Mouse (Mus musculus) MEL (cell line): ENCODE measurements around the gene Gpr179. TPM values are rescaled to one million over a fixed set of nuclear protein-coding genes. Genes with fewer than 3 reads are reported as not detected.
"Not testable (repeated sequence)": the region's sequence is repeated elsewhere in the genome, so short reads cannot be mapped to it uniquely, and the experiment has no call there.

Experiments used
- DNase-seq: peaks from one replicate; pipeline ENCODE4 v3.0.0; 2011; ENCODE audit warnings: low read depth, low spot score
- H3K27ac ChIP-seq: 2 replicates; pipeline ENCODE4 v1.5.1; 2012; ENCODE audit warnings: low read depth, mild to moderate bottlenecking, control low read depth, low read length, moderate library complexity; ENCODE audit not compliant: control insufficient read depth
- H3K27me3 ChIP-seq, 2 experiments: fragments of 150-350 bp in 1 of 2; sonication (generic) in 1 of 2; 2 replicates each; pipeline ENCODE4 v1.6.1; 2012; ENCODE audit warnings: low read length in 2 of 2, mild to moderate bottlenecking in 2 of 2, improper control_type of control experiment in 1 of 2, moderate library complexity in 1 of 2; ENCODE audit not compliant: insufficient read depth in 2 of 2, control insufficient read depth in 1 of 2
- H3K36me3 ChIP-seq, 2 experiments: 2 replicates each; pipeline ENCODE4 v1.6.1; 2012 to 2014; ENCODE audit warnings: low read length in 2 of 2, improper control_type of control experiment in 1 of 2, inconsistent platforms in 1 of 2, mild to moderate bottlenecking in 1 of 2; ENCODE audit not compliant: insufficient read depth in 2 of 2, control insufficient read depth in 1 of 2
- H3K4me1 ChIP-seq, 2 experiments: fragments of 150-350 bp in 1 of 2; sonication (generic) in 1 of 2; 2 replicates each; pipeline ENCODE4 v1.6.1; 2012; ENCODE audit warnings: low read length in 2 of 2, improper control_type of control experiment in 1 of 2, mild to moderate bottlenecking in 1 of 2; ENCODE audit not compliant: insufficient read depth in 2 of 2, control insufficient read depth in 1 of 2
- H3K4me3 ChIP-seq, 2 experiments: fragments of 150-350 bp in 1 of 2; sonication (generic) in 1 of 2; 2 replicates each; pipeline ENCODE4 v1.5.1; 2012; ENCODE audit warnings: low read depth in 2 of 2, low read length in 2 of 2, mild to moderate bottlenecking in 2 of 2, moderate library complexity in 2 of 2, control low read depth in 1 of 2, improper control_type of control experiment in 1 of 2; ENCODE audit not compliant: control insufficient read depth in 1 of 2, insufficient read depth in 1 of 2
- H3K79me2 ChIP-seq: 2 replicates; pipeline ENCODE4 v1.6.1; 2012; ENCODE audit warnings: mild to moderate bottlenecking, low read length, moderate library complexity; ENCODE audit not compliant: control insufficient read depth, poor library complexity, insufficient read depth
- H3K9ac ChIP-seq: 2 replicates; pipeline ENCODE4 v1.6.1; 2012; ENCODE audit warnings: low read depth, mild to moderate bottlenecking, control low read depth, low read length, moderate library complexity; ENCODE audit not compliant: control insufficient read depth, poor library complexity, severe bottlenecking
- H3K9me3 ChIP-seq: fragments of 150-350 bp; sonication (generic); replicated peaks from 2 replicates; pipeline ENCODE4 v1.6.1; 2012; ENCODE audit warnings: mild to moderate bottlenecking, low read length, improper control_type of control experiment, moderate library complexity; ENCODE audit not compliant: insufficient read depth
- BHLHE40 ChIP-seq: IDR thresholded peaks from 2 replicates; pipeline ENCODE4 v1.6.1; 2012; ENCODE audit warnings: low read depth, mild to moderate bottlenecking, inconsistent platforms, low read length, improper control_type of control experiment, borderline replicate concordance
- CHD1 ChIP-seq: IDR thresholded peaks from 2 replicates; pipeline ENCODE4 v1.6.1; 2012; ENCODE audit warnings: low read depth, mild to moderate bottlenecking, inconsistent platforms, low read length, improper control_type of control experiment
- CHD2 ChIP-seq: IDR thresholded peaks from 2 replicates; pipeline ENCODE4 v1.6.1; 2011; ENCODE audit warnings: low read length, improper control_type of control experiment
- CTCF ChIP-seq, 3 experiments: IDR thresholded peaks in 2 of 3; conservative IDR thresholded peaks in 1 of 3; 2 replicates each; pipeline ENCODE4 v1.5.1; 2011 to 2012; ENCODE audit warnings: low read length in 3 of 3, low read depth in 2 of 3, mild to moderate bottlenecking in 2 of 3, improper control_type of control experiment in 1 of 3, inconsistent platforms in 1 of 3, mixed read lengths in 1 of 3, moderate library complexity in 1 of 3; ENCODE audit not compliant: control insufficient read depth in 1 of 3, insufficient read depth in 1 of 3, poor library complexity in 1 of 3, severe bottlenecking in 1 of 3
- EP300 ChIP-seq, 2 experiments: IDR thresholded peaks; 2 replicates each; pipeline ENCODE4 v1.6.1; 2011; ENCODE audit warnings: improper control_type of control experiment in 2 of 2, low read length in 2 of 2, low read depth in 1 of 2, mild to moderate bottlenecking in 1 of 2
- GABPA ChIP-seq: IDR thresholded peaks from 2 replicates; pipeline ENCODE4 v1.6.1; 2012; ENCODE audit warnings: low read depth, mild to moderate bottlenecking, inconsistent platforms, low read length, improper control_type of control experiment, moderate library complexity
- GATA1 ChIP-seq: IDR thresholded peaks from 2 replicates; pipeline ENCODE4 v1.6.1; 2011; ENCODE audit warnings: low read depth, low read length, improper control_type of control experiment
- HCFC1 ChIP-seq: IDR thresholded peaks from 2 replicates; pipeline ENCODE4 v1.6.1; 2012; ENCODE audit warnings: low read depth, mild to moderate bottlenecking, inconsistent platforms, low read length, improper control_type of control experiment, moderate library complexity
- JUND ChIP-seq: IDR thresholded peaks from 2 replicates; pipeline ENCODE4 v1.6.1; 2011; ENCODE audit warnings: low read depth, mild to moderate bottlenecking, improper control_type of control experiment, low read length
- MAX ChIP-seq: IDR thresholded peaks from 2 replicates; pipeline ENCODE4 v1.6.1; 2011; ENCODE audit warnings: low read length, improper control_type of control experiment
- MAZ ChIP-seq: IDR thresholded peaks from 2 replicates; pipeline ENCODE4 v1.6.1; 2012; ENCODE audit warnings: low read depth, mild to moderate bottlenecking, inconsistent platforms, low read length, improper control_type of control experiment
- MXI1 ChIP-seq: IDR thresholded peaks from 2 replicates; pipeline ENCODE4 v1.6.1; 2011; ENCODE audit warnings: mild to moderate bottlenecking, low read depth, low read length, improper control_type of control experiment
- MYB ChIP-seq: IDR thresholded peaks from 2 replicates; pipeline ENCODE4 v1.6.1; 2011; ENCODE audit warnings: mild to moderate bottlenecking, low read depth, low read length, improper control_type of control experiment
- MYC ChIP-seq: IDR thresholded peaks from 2 replicates; pipeline ENCODE4 v1.6.1; 2011; ENCODE audit warnings: low read depth, mild to moderate bottlenecking, low read length, improper control_type of control experiment, moderate library complexity
- NRF1 ChIP-seq: IDR thresholded peaks from 2 replicates; pipeline ENCODE4 v1.6.1; 2014; ENCODE audit warnings: low read depth, mild to moderate bottlenecking, inconsistent platforms, low read length, improper control_type of control experiment, moderate library complexity; ENCODE audit not compliant: poor library complexity, insufficient read depth, severe bottlenecking
- RAD21 ChIP-seq: IDR thresholded peaks from 2 replicates; pipeline ENCODE4 v1.6.1; 2011; ENCODE audit warnings: mild to moderate bottlenecking, low read depth, low read length, improper control_type of control experiment
- RCOR1 ChIP-seq: IDR thresholded peaks from 2 replicates; pipeline ENCODE4 v1.6.1; 2012; ENCODE audit warnings: low read depth, mild to moderate bottlenecking, inconsistent platforms, low read length, improper control_type of control experiment
- SIN3A ChIP-seq: IDR thresholded peaks from 2 replicates; pipeline ENCODE4 v1.6.1; 2012; ENCODE audit warnings: low read length, improper control_type of control experiment, inconsistent platforms
- SMC3 ChIP-seq: IDR thresholded peaks from 2 replicates; pipeline ENCODE4 v1.6.1; 2011; ENCODE audit warnings: low read depth, low read length, improper control_type of control experiment
- TBP ChIP-seq: IDR thresholded peaks from 2 replicates; pipeline ENCODE4 v1.8.0; 2011; ENCODE audit warnings: low read depth, low read length, improper control_type of control experiment
- USF1 ChIP-seq: IDR thresholded peaks from 2 replicates; pipeline ENCODE4 v1.6.1; 2014; ENCODE audit warnings: low read depth, mild to moderate bottlenecking, inconsistent platforms, low read length, improper control_type of control experiment, moderate library complexity
- USF2 ChIP-seq, 2 experiments: IDR thresholded peaks; 2 replicates each; pipeline ENCODE4 v1.6.1; 2011 to 2012; ENCODE audit warnings: improper control_type of control experiment in 2 of 2, low read length in 2 of 2, borderline replicate concordance in 1 of 2, inconsistent platforms in 1 of 2, low read depth in 1 of 2, mild to moderate bottlenecking in 1 of 2; ENCODE audit not compliant: insufficient read depth in 1 of 2
- ZC3H11A ChIP-seq: IDR thresholded peaks from 2 replicates; pipeline ENCODE4 v1.6.1; 2012; ENCODE audit warnings: low read depth, mild to moderate bottlenecking, inconsistent platforms, low read length, improper control_type of control experiment
- ZKSCAN1 ChIP-seq: IDR thresholded peaks from 2 replicates; pipeline ENCODE4 v1.6.1; 2012; ENCODE audit warnings: low read depth, mild to moderate bottlenecking, inconsistent platforms, low read length, improper control_type of control experiment, moderate library complexity
- ZMIZ1 ChIP-seq: IDR thresholded peaks from 2 replicates; pipeline ENCODE4 v1.6.1; 2012; ENCODE audit warnings: low read depth, mild to moderate bottlenecking, inconsistent platforms, low read length, improper control_type of control experiment, moderate library complexity
- ZNF384 ChIP-seq: IDR thresholded peaks from 2 replicates; pipeline ENCODE4 v1.6.1; 2012; ENCODE audit warnings: low read depth, mild to moderate bottlenecking, inconsistent platforms, low read length, improper control_type of control experiment
- polyA plus RNA-seq, 2 experiments: library from polyadenylated mRNA; stranded (reverse) in 1 of 2; unstranded in 1 of 2; fragments of >175 nt in 1 of 2; fragments of >200 nt in 1 of 2; gene quantifications; 2 replicates each; pipeline versions ENCODE4 v1.2.1 to v1.2.4; 2012; ENCODE audit warnings: low replicate concordance in 2 of 2, low read depth in 1 of 2; ENCODE audit not compliant: insufficient read length in 2 of 2, insufficient read depth in 1 of 2, missing spikeins in 1 of 2
- total RNA-seq: library from RNA; depleted of rRNA; stranded (reverse); fragments of 300-350 nt; gene quantifications from 2 replicates; pipeline ENCODE4 v1.2.3, GENCODE M21; 2012

The Gpr179 gene
- total and polyA plus RNA-seq, 3 experiments: 0.01 to 0.04 TPM; not detected in 1

GRCm38 (mm10) chr11:97361948-97362648 lies 10.2 kb upstream of the Gpr179 start, which contains the start of gene Socs7 (continued):
- TF ChIP-seq MYC (no peak), MAX (0 out of 2 replicates have a peak, but pooled peaks have one; percentile 19), SIN3A (peak; percentile 40; the same call in 1 of the 2 replicates), CHD2 (no peak)
- TF ChIP-seq, all 39 proteins: peak for 16

DNA sequence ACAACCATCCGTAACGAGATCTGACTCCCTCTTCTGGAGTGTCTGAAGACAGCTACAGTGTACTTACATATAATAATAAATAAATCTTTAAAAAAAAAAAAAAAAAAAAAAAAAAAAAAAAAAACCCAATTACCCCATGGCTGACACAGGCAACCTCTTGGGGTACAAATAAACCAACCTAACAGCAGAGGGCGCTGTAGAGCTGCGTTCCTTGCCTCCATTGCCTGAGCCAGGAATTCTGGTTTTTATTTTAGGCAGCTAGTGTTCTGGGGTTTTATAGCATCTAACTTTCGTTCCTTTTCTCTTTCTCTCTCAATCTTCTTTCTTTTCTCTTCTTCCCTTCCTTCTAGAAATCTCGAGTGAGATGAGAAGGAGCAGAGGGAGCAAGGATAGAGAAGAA lies 5.8 kb upstream of the Gpr179 start:
- H3K79me2 ChIP-seq, H3K9me3 ChIP-seq, H3K27ac ChIP-seq, H3K9ac ChIP-seq, H3K4me3 ChIP-seq, H3K27me3 ChIP-seq: not testable (repeated sequence)
- TF ChIP-seq ZC3H11A (peak; percentile 20; the same call in 1 of the 2 replicates), RAD21 (peak; percentile 58), ZNF384 (peak; percentile 93), TBP (peak; percentile 61), CTCF (IDR thresholded peaks at IDR 0.05 in 2 of 3, conservative IDR thresholded peaks at IDR 0.05 in 1 of 3; ENCODE audit: control insufficient read depth in 1 of 3, insufficient read depth in 1 of 3, low read depth in 2 of 3, low read length in 3 of 3, poor library complexity in 1 of 3, severe bottlenecking in 1 of 3) (peak; percentile 72 to 92 (median 80)), SMC3 (peak; percentile 65)
- peaks cover 10 to 13% of the 10 kb centered on the region in 2 experiments; a peak in 3 of 4 replicates for H3K4me1 ChIP-seq
- H3K36me3 ChIP-seq: peaks cover 0 to 13% of the 10 kb centered on the region in 2 experiments; a peak in 2 of 4 replicates
- DNase-seq: peak; percentile 89

- H3K4me3 ChIP-seq: peak overlapping the region; percentile 4 to 54; a peak in 2 of 4 replicates
- no peak overlapping the region for H3K27ac ChIP-seq
- no peak overlapping the region for H3K9ac ChIP-seq
- no peaks in the 10 kb centered on the region for H3K79me2 ChIP-seq
- H3K36me3 ChIP-seq: peaks cover 0 to 8% of the 10 kb centered on the region in 2 experiments; a peak in 2 of 4 replicates
- no peaks in the 10 kb centered on the region for H3K27me3 ChIP-seq
- H3K4me1 ChIP-seq: peaks cover 7 to 10% of the 10 kb centered on the region in 2 experiments
- peak; percentile 69 for DNase-seq
- H3K9me3 ChIP-seq: no peaks in the 10 kb centered on the region
- TF ChIP-seq SIN3A: peak; percentile 52; the same call in 1 of the 2 replicates
- TF ChIP-seq CHD1: no peak
- no peak for TF ChIP-seq CTCF (IDR thresholded peaks at IDR 0.05 in 2 of 3, conservative IDR thresholded peaks at IDR 0.05 in 1 of 3; ENCODE audit: control insufficient read depth in 1 of 3, insufficient read depth in 1 of 3, low read depth in 2 of 3, low read length in 3 of 3, poor library complexity in 1 of 3, severe bottlenecking in 1 of 3)
- no peak for TF ChIP-seq SMC3
- TF ChIP-seq GATA1: peak; percentile 84
- 0 out of 2 replicates have a peak, but pooled peaks have one; percentile 22 for TF ChIP-seq MAX
- no peak for TF ChIP-seq USF1
- no peak for TF ChIP-seq USF2 (IDR thresholded peaks at IDR 0.05; ENCODE audit: borderline replicate concordance in 1 of 2, insufficient read depth in 1 of 2, low read depth in 1 of 2, low read length in 2 of 2)
- no peak for TF ChIP-seq MAZ
- TF ChIP-seq BHLHE40: no peak
- TF ChIP-seq ZNF384: no peak
- no peak for TF ChIP-seq GABPA
- no peak for TF ChIP-seq RAD21
- no peak for TF ChIP-seq ZKSCAN1
- no peak for TF ChIP-seq ZMIZ1
- no peak for TF ChIP-seq MYB
- TF ChIP-seq EP300 (IDR thresholded peaks at IDR 0.05; ENCODE audit: low read depth in 1 of 2, low read length in 2 of 2): peak; percentile 22 to 33; a peak in 3 of 4 replicates
- TF ChIP-seq MXI1: peak; percentile 52
- TF ChIP-seq ZC3H11A: no peak
- TF ChIP-seq TBP: no peak
- TF ChIP-seq NRF1: no peak
- peak; percentile 23; the same call in 1 of the 2 replicates for TF ChIP-seq RCOR1
- TF ChIP-seq JUND: no peak
- 0 out of 2 replicates have a peak, but pooled peaks have one; percentile 45 for TF ChIP-seq MYC
- TF ChIP-seq HCFC1: no peak
These were observed 3.4 kb upstream of the Gpr179 start for GRCm38 (mm10) chr11:97355247-97355646.
